Mouse (Mus musculus): Measurements from ENCODE around the gene Trim72.

Trim72 gene

DNA sequence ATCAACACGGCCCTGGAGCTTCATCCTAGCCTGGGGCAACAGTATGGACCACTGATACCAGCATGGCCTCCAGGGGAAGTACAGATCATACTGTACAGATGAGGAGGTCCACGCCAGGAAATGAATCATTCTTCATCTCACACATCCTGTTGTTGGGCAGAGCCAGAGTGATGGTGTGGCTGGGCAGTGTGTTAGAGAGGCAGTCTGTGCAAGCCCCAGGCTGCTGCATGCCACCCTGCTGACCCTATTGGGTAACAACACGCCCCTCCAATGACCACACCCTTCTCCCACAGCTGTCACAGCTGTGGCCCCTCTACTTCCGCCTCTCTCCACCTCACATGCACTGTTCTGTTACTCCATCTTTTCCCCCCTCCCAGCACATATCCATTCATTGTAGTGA lies 47.0 kb downstream of the Trim72 start:
- DNase-seq (ENCODE audit: low read depth, low spot score): no peak

DNA sequence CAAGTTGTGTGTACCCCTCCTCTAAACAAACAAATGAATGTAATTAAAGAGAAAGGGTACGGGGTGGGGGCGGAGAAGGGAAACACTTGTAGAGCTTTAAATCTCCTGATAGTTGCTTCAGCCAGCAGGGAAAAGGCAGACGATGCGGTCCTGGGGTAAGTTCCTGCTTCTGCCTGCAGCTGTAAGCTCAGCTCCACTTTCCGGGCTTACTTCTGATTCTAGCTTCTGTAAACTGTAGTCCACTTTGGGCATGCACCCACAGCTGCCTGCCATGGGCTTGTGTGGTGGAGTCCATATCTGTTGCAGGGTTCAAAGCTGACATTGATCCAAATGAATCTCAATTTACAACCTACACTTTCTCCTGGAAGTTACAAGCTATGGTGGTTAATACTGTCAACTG lies 49.3 kb downstream of the Trim72 start:
- DNase-seq (ENCODE audit: low read depth, low spot score): no peak

DNA sequence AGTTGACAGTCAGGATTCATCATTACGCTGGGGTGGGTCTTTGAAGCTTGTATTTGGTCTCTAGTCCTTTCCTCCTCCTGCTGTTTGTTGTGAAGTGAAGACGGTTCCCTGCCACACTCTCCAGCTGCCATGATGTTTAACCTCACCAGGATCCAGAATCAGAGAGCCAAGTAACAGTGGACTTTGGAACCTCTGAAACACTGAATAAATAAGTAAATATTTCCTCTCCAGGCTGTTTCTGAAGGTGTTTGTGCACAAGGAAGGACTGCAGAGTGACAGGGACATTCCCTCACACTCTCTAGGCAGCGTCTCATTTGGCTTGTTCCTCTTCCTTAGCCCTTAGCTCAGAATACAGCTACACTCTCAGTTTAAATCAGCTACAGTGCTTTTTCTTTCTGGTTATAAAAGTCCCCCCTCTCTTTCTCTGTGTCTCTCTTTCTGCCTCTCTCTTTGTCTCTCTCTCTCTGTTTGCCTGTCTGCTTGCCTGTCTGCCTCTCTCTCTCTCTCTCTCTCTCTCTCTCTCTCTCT lies 53.2 kb downstream of the Trim72 start:
- DNase-seq (ENCODE audit: low read depth, low spot score): no peak

DNA sequence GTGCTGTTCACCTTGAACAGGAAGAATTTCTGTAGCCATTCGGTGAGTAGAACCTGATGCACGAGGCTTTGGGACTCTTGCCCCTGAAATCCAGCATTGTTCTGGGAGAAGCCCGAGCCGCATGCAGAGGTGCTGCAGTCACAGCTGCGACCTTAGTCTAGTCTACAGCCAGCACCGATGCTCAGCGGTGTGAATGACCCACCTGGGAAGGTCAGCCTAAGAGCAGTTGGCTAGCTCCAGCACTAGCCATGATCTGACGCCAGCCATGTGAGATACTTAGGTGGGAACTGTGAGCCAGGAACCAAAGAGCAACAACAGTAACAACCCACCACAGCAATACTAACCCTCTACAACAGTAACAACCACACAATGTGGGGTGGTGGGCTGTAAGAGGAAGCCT lies 54.1 kb downstream of the Trim72 start:
- no peak for DNase-seq (ENCODE audit: low read depth, low spot score)

DNA sequence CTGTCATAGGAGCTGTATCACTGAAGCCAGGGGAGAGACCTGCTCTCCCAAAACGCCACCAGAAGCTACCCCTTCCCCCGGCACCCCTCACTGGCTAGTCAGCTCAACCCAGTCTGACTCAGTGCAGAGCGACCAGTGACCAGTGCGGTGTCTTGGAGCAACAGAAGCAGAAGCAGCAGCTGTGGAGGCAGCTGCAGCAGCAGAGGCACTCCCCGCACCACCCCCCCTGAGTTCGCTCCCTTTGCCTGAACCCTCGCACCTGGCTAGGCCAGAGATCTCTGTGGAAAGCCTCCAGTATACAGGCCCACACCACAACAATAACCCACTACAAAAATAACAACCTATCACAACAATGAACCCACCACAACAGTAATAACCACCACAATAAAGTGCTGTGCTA lies 54.8 kb downstream of the Trim72 start:
- DNase-seq (ENCODE audit: low read depth, low spot score): no peak

DNA sequence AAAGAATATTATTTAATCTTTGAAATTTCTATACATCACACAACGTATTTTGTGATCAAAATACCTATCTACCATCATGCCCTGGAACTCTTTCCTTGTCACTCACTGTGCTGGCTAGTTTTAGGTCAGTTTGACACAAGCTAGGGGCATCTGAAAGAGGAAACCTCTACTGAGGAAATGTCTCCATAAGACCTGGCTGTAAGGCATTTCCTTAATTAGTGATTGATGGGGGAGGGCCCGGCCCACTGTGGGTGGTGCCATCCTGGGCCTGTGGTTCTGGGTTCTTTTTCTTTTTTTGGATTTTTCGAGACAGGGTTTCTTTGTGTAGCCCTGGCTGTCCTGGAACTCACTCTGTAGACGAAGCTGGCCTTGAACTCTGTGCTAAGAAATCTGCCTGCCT lies 55.3 kb downstream of the Trim72 start:
- no peak for DNase-seq (ENCODE audit: low read depth, low spot score)
